Mouse (Mus musculus): ENCODE results near the gene Rdh16. TPM values are rescaled to one million over a fixed set of nuclear protein-coding genes. Genes with fewer than 3 reads are reported as not detected.
"Not testable (repeated sequence)": the region's sequence is repeated elsewhere in the genome, so short reads cannot be mapped to it uniquely, and the experiment has no call there.

Gene Rdh16
- polyA plus RNA-seq, 1 experiment, result not detected

DNA sequence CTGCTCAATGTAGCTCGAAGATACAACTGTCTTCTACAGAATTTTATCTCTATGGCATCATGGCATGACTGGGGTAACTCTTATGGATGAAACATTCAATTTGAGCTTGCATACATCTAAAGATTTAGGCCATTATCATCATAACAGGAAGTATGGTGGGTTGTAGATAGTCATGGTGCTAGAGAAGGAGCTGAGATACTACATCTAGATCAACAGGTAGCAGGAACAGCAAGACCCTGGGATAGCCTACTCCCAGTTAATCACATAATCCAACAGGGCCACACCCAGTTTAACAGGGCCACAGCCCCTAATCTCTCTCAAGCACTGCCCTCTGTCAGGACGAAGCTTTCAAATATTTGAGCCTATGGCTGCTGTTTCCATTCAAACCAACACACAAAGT lies 39.8 kb downstream of the Rdh16 start:
- TF ChIP-seq MAX (IDR thresholded peaks at IDR 0.05) (no peak), MYOD1 (IDR thresholded peaks at IDR 0.05; ENCODE audit: control insufficient read depth, insufficient read length, low read depth) (no peak), MYOG (IDR thresholded peaks at IDR 0.05; ENCODE audit: control insufficient read depth, extremely low read depth, insufficient read length) (no peak), FOSL1 (IDR thresholded peaks at IDR 0.05; ENCODE audit: insufficient read depth, low read length, poor library complexity, severe bottlenecking) (no peak), CEBPB (IDR thresholded peaks at IDR 0.05; ENCODE audit: low read depth) (no peak), CTCF (IDR thresholded peaks at IDR 0.05; ENCODE audit: control insufficient read depth, insufficient read depth, insufficient read length) (no peak), USF1 (IDR thresholded peaks at IDR 0.05; ENCODE audit: low read depth) (no peak)
- Histone ChIP-seq H3ac (ENCODE audit: control insufficient read depth, insufficient read length, low read depth) (no peak overlapping the region), H3K27me3 (ENCODE audit: control insufficient read depth, insufficient read depth, insufficient read length) (peaks cover 12% of the 10 kb centered on the region), H3K36me3 (ENCODE audit: control insufficient read depth, insufficient read depth) (no peaks in the 10 kb centered on the region), H3K79me2 (ENCODE audit: control insufficient read depth, insufficient read depth) (no peaks in the 10 kb centered on the region), H3K79me3 (ENCODE audit: low read depth) (no peaks in the 10 kb centered on the region), H3K4me3 (ENCODE audit: insufficient read depth, poor library complexity, severe bottlenecking) (no peak overlapping the region)

DNA sequence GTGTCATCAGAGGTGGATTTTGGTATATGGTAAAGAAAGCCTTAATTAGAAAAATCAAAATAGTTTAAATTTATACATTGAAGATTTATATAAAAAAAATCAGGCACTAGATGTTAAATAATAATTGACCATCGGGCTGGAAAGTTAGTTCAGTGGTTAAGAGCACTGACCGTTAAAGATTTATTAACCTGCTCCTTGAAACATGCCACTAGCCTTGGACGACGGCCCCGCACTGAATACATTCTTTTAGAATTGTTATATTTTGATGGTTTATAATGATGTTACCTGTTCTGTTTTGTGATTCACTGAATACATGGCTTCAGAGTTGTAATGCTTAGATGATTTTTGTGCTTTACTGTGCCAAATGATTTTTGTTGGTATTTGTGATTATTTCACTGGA lies 45.0 kb downstream of the Rdh16 start:
- not testable (repeated sequence) for H3K36me3 ChIP-seq (ENCODE audit: control insufficient read depth, insufficient read depth); H3K4me3 ChIP-seq (ENCODE audit: insufficient read depth, poor library complexity, severe bottlenecking); H3ac ChIP-seq (ENCODE audit: control insufficient read depth, insufficient read length, low read depth); H3K79me3 ChIP-seq (ENCODE audit: low read depth); H3K79me2 ChIP-seq (ENCODE audit: control insufficient read depth, insufficient read depth)
- H3K27me3 ChIP-seq (ENCODE audit: control insufficient read depth, insufficient read depth, insufficient read length), result peaks cover 16% of the 10 kb centered on the region

DNA sequence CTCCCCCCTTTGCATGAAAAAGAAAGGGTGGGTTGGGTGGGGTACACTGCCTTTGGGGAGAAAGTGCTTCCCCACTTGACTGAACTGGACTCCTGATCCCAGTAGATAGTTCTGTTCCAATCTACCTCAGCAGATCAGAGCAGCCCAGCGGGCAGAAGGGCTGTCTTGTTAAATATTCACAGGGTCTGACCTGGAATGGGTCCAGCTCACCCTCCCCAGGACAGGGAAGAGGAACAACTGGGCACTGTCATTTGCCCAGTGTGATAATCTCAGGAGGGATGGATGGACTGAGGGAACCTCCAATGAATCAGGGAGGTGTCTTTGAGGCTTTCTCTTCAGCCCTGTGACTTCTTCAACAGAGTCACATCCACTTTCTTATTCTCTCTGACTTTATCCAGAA lies 47.1 kb downstream of the Rdh16 start:
- H3K79me2 ChIP-seq (ENCODE audit: control insufficient read depth, insufficient read depth), result no peaks in the 10 kb centered on the region
- TF ChIP-seq MAX (IDR thresholded peaks at IDR 0.05), result no peak
- no peak for TF ChIP-seq CTCF (IDR thresholded peaks at IDR 0.05; ENCODE audit: control insufficient read depth, insufficient read depth, insufficient read length)
- H3ac ChIP-seq (ENCODE audit: control insufficient read depth, insufficient read length, low read depth), result no peak overlapping the region
- H3K79me3 ChIP-seq (ENCODE audit: low read depth), result no peaks in the 10 kb centered on the region
- peaks cover 16% of the 10 kb centered on the region for H3K27me3 ChIP-seq (ENCODE audit: control insufficient read depth, insufficient read depth, insufficient read length)
- H3K36me3 ChIP-seq (ENCODE audit: control insufficient read depth, insufficient read depth), result no peaks in the 10 kb centered on the region
- H3K4me3 ChIP-seq (ENCODE audit: insufficient read depth, poor library complexity, severe bottlenecking), result no peak overlapping the region

DNA sequence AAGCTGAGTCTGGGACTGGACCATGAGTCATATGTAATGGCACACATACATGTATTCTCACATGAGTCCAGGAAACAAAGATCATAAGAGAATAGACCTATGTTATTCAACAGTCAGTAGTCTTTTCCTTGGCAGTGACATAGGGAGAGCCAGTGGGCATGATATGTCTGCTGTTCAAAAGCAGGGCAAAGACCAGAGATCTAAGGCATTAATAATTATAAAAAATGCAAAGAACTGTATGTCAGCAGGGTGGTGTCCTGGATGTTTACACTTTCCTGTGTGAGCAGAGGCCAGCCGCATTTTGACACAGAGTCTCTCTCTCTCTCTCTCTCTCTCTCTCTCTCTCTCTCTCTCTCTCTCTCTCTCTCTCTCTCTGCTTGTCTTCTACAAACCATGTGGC lies 48.7 kb downstream of the Rdh16 start, which contains the start of gene Rdh19:
Gene Rdh19 (plus strand): TSS at position 301 of the 400 bp plus-strand sequence.
- Histone ChIP-seq H3K4me3 (ENCODE audit: insufficient read depth, poor library complexity, severe bottlenecking) (no peak within 1 kb of the TSS), H3K36me3 (ENCODE audit: control insufficient read depth, insufficient read depth) (no peaks in the 10 kb centered on the region), H3K79me3 (ENCODE audit: low read depth) (no peaks in the 10 kb centered on the region), H3K79me2 (ENCODE audit: control insufficient read depth, insufficient read depth) (no peaks in the 10 kb centered on the region), H3K27me3 (ENCODE audit: control insufficient read depth, insufficient read depth, insufficient read length) (peaks cover 8% of the 10 kb centered on the region), H3ac (ENCODE audit: control insufficient read depth, insufficient read length, low read depth) (no peak within 1 kb of the TSS)
- TF ChIP-seq CEBPB (IDR thresholded peaks at IDR 0.05; ENCODE audit: low read depth), result no peak
- TF ChIP-seq USF1 (IDR thresholded peaks at IDR 0.05; ENCODE audit: low read depth), result no peak
- no peak for TF ChIP-seq MAX (IDR thresholded peaks at IDR 0.05)

DNA sequence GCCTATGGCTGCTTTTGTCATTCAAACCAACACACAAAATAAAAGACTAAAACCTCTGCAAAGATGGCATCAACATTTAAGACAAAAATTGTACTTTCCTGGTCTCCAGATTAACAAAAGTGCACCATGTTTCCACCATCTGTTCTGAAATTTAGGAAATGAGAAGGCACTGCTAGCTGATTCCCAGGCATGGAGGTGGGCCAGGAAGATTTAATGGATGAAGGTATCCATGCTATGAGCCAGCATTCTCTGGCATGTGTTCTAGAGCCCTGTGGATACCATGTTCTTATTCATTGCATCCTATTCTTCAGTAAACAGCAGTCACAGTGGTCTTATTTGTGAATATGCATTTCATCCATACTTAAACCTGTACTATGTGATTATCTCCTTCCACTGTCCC lies 55.4 kb downstream of the Rdh16 start:
- H3K79me3 ChIP-seq (ENCODE audit: low read depth), result no peaks in the 10 kb centered on the region
- H3ac ChIP-seq (ENCODE audit: control insufficient read depth, insufficient read length, low read depth), result no peak overlapping the region
- no peak overlapping the region for H3K4me3 ChIP-seq (ENCODE audit: insufficient read depth, poor library complexity, severe bottlenecking)
- H3K27me3 ChIP-seq (ENCODE audit: control insufficient read depth, insufficient read depth, insufficient read length), result peaks cover 5% of the 10 kb centered on the region
- no peaks in the 10 kb centered on the region for H3K36me3 ChIP-seq (ENCODE audit: control insufficient read depth, insufficient read depth)
- H3K79me2 ChIP-seq (ENCODE audit: control insufficient read depth, insufficient read depth), result no peaks in the 10 kb centered on the region
- TF ChIP-seq MYOD1 (IDR thresholded peaks at IDR 0.05; ENCODE audit: control insufficient read depth, insufficient read length, low read depth) (no peak), USF1 (IDR thresholded peaks at IDR 0.05; ENCODE audit: low read depth) (no peak), CTCF (IDR thresholded peaks at IDR 0.05; ENCODE audit: control insufficient read depth, insufficient read depth, insufficient read length) (no peak), MYOG (IDR thresholded peaks at IDR 0.05; ENCODE audit: control insufficient read depth, extremely low read depth, insufficient read length) (no peak), FOSL1 (IDR thresholded peaks at IDR 0.05; ENCODE audit: insufficient read depth, low read length, poor library complexity, severe bottlenecking) (no peak), MAX (IDR thresholded peaks at IDR 0.05) (no peak), CEBPB (IDR thresholded peaks at IDR 0.05; ENCODE audit: low read depth) (no peak)

DNA sequence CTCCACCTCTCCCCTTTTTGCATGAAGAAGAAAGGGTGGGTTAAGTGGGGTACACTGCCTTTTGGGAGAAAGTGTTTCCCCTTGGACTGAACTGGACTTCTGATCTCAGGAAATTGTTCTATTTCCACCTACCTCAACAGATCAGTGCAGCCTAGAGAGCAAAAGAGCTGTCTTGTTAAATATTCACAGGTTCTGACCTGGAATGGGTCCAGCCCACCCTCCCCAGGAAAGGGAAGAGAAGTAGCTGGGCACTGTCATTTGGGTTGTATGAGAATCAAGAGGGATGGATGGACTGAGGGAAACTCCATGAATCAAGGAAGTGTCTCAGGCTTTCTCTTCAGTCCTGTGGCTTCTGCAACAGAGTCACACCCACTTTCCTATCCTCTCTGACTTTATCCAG lies 64.0 kb downstream of the Rdh16 start:
- no peak overlapping the region for H3K4me3 ChIP-seq (ENCODE audit: insufficient read depth, poor library complexity, severe bottlenecking)
- H3K79me2 ChIP-seq (ENCODE audit: control insufficient read depth, insufficient read depth), result no peaks in the 10 kb centered on the region
- H3K79me3 ChIP-seq (ENCODE audit: low read depth), result no peaks in the 10 kb centered on the region
- H3K27me3 ChIP-seq (ENCODE audit: control insufficient read depth, insufficient read depth, insufficient read length), result peaks cover 6% of the 10 kb centered on the region
- no peak for TF ChIP-seq CEBPB (IDR thresholded peaks at IDR 0.05; ENCODE audit: low read depth)
- no peak for TF ChIP-seq CTCF (IDR thresholded peaks at IDR 0.05; ENCODE audit: control insufficient read depth, insufficient read depth, insufficient read length)
- no peak for TF ChIP-seq MYOD1 (IDR thresholded peaks at IDR 0.05; ENCODE audit: control insufficient read depth, insufficient read length, low read depth)
- no peak for TF ChIP-seq MAX (IDR thresholded peaks at IDR 0.05)
- no peak for TF ChIP-seq MYOG (IDR thresholded peaks at IDR 0.05; ENCODE audit: control insufficient read depth, extremely low read depth, insufficient read length)
- TF ChIP-seq FOSL1 (IDR thresholded peaks at IDR 0.05; ENCODE audit: insufficient read depth, low read length, poor library complexity, severe bottlenecking), result no peak
- no peak for TF ChIP-seq USF1 (IDR thresholded peaks at IDR 0.05; ENCODE audit: low read depth)
- no peak overlapping the region for H3ac ChIP-seq (ENCODE audit: control insufficient read depth, insufficient read length, low read depth)
- H3K36me3 ChIP-seq (ENCODE audit: control insufficient read depth, insufficient read depth), result no peaks in the 10 kb centered on the region
